Mouse (Mus musculus) ES-E14 (cell line): ENCODE results near the gene Ilk.

Experiments
- CHD2 ChIP-seq: IDR thresholded peaks from 2 replicates; pipeline ENCODE4 v1.6.1; 2014; ENCODE audit warnings: mild to moderate bottlenecking, low read depth, low read length, inconsistent platforms
- ZC3H11A ChIP-seq: IDR thresholded peaks from 2 replicates; pipeline ENCODE4 v1.6.1; 2012; ENCODE audit warnings: low read depth, mild to moderate bottlenecking, inconsistent platforms, low read length, borderline replicate concordance

- TF ChIP-seq ZC3H11A (no peak), CHD2 (no peak)
Measured at GRCm38 (mm10) chr7:105703184-105703583, 33.2 kb upstream of the Ilk start.
